Mouse (Mus musculus): Measurements from ENCODE around the gene Gm12695.
A peak's percentile ranks its signal among the peaks of the same experiment; 100 is the strongest.

Gm12695 gene

GRCm38 (mm10) chr4:96785086-96785485, at the start of gene Gm12695:
Gene Gm12695 (minus strand): TSS chr4:96785186.
- DNase-seq (ENCODE audit: low read depth, low spot score) = no peak

GRCm38 (mm10) chr4:96825540-96826045, 40.6 kb upstream of the Gm12695 start:
- no peak for DNase-seq (ENCODE audit: low read depth, low spot score)

- no peak for DNase-seq (ENCODE audit: low read depth, low spot score)
Measured at GRCm38 (mm10) chr4:96806824-96807808, 22.1 kb upstream of the Gm12695 start.

GRCm38 (mm10) chr4:96799380-96800157, 14.6 kb upstream of the Gm12695 start:
- DNase-seq (ENCODE audit: low read depth, low spot score) = peak; percentile 39

GRCm38 (mm10) chr4:96797583-96797982, 12.6 kb upstream of the Gm12695 start:
- DNase-seq (ENCODE audit: low read depth, low spot score) = no peak

- DNase-seq (ENCODE audit: low read depth, low spot score) = no peak
Measured at GRCm38 (mm10) chr4:96791301-96791700, 6.3 kb upstream of the Gm12695 start.

- no peak for DNase-seq (ENCODE audit: low read depth, low spot score)
Measured at GRCm38 (mm10) chr4:96789905-96790304, 4.9 kb upstream of the Gm12695 start.

GRCm38 (mm10) chr4:96786610-96787009, 1.6 kb upstream of the Gm12695 start:
- DNase-seq (ENCODE audit: low read depth, low spot score) = peak; percentile 45

GRCm38 (mm10) chr4:96772966-96773566, 11.9 kb downstream of the Gm12695 start:
- no peak for DNase-seq (ENCODE audit: low read depth, low spot score)

GRCm38 (mm10) chr4:96766396-96766998, 18.5 kb downstream of the Gm12695 start:
- no peak for DNase-seq (ENCODE audit: low read depth, low spot score)

- DNase-seq (ENCODE audit: low read depth, low spot score) = no peak
Measured at GRCm38 (mm10) chr4:96751953-96752352, 33.0 kb downstream of the Gm12695 start.

GRCm38 (mm10) chr4:96740472-96740871, 44.5 kb downstream of the Gm12695 start:
- DNase-seq (ENCODE audit: low read depth, low spot score) = no peak

GRCm38 (mm10) chr4:96729256-96729655, 55.7 kb downstream of the Gm12695 start:
- no peak for DNase-seq (ENCODE audit: low read depth, low spot score)

- DNase-seq (ENCODE audit: low read depth, low spot score) = no peak
Measured at GRCm38 (mm10) chr4:96728211-96728610, 56.8 kb downstream of the Gm12695 start.

GRCm38 (mm10) chr4:96725415-96726055, 59.5 kb downstream of the Gm12695 start:
- no peak for DNase-seq (ENCODE audit: low read depth, low spot score)

- DNase-seq (ENCODE audit: low read depth, low spot score) = no peak
Measured at GRCm38 (mm10) chr4:96722301-96722700, 62.7 kb downstream of the Gm12695 start.

- no peak for DNase-seq (ENCODE audit: low read depth, low spot score)
Measured at GRCm38 (mm10) chr4:96718977-96719966, 65.7 kb downstream of the Gm12695 start.

GRCm38 (mm10) chr4:96718503-96718902, 66.5 kb downstream of the Gm12695 start:
- no peak for DNase-seq (ENCODE audit: low read depth, low spot score)

GRCm38 (mm10) chr4:96705281-96705951, 79.6 kb downstream of the Gm12695 start:
- peak; percentile 21 for DNase-seq (ENCODE audit: low read depth, low spot score)

All from R1 (cell line).